7 mouse cellular contexts compared by ENCODE assay signal in genomic region chr14:55438193-55438784, GRCm38 (mm10). TPM values are rescaled to one million over a fixed set of nuclear protein-coding genes. Genes with fewer than 3 reads are reported as not detected.
DNase-seq lines count a peak whose midpoint lies in the region; ATAC-seq and TF ChIP-seq lines count a peak whose summit lies in the region.

No protein-coding gene starts in this region.

- TF ChIP-seq EP300 in ES-Bruce4 (IDR thresholded peaks at IDR 0.05; ENCODE audit: insufficient read depth, low read depth, low read length): no peak
- TF ChIP-seq EP300 in lung, postnatal 0 days (IDR thresholded peaks at IDR 0.05): no peak

- 24% methylated on average over 6 of the region's 6 CpGs for WGBS in lung, postnatal 0 days

- H3K27ac ChIP-seq in ES-Bruce4 (ENCODE audit: insufficient read depth, low read length): no peak overlapping the region
- no peak overlapping the region for H3K27ac ChIP-seq in lung, postnatal 0 days (ENCODE audit: low read length)

- no peak overlapping the region for H3K4me2 ChIP-seq in lung, postnatal 0 days (replicated peaks; ENCODE audit: low read depth, low read length)

- H3K4me1 ChIP-seq in ES-Bruce4 (ENCODE audit: control insufficient read depth, insufficient read depth, low read length): no peaks in the 10 kb centered on the region
- no peaks in the 10 kb centered on the region for H3K4me1 ChIP-seq in lung, postnatal 0 days (ENCODE audit: insufficient read depth, low read depth, low read length)

- no peaks in the 10 kb centered on the region for H3K36me3 ChIP-seq in ES-Bruce4 (ENCODE audit: control insufficient read depth, insufficient read depth, low read length, poor library complexity, severe bottlenecking)
- no peaks in the 10 kb centered on the region for H3K36me3 ChIP-seq in lung, postnatal 0 days (ENCODE audit: insufficient read depth, low read length)

- peak; percentile 55 to 56 for DNase-seq in B cell, adult 2 months
- DNase-seq in c-Kit-positive CD71-positive TER-119-negative erythroid progenitor cells, embryonic 14.5 days (ENCODE audit: low read depth): peak; percentile 34
- DNase-seq in kidney, postnatal 14 days: peak; percentile 60
- DNase-seq in lung, postnatal 0 days (ENCODE audit: low spot score): peak; percentile 59
- DNase-seq in spleen, adult 12 weeks (ENCODE audit: low spot score): peak; percentile 23

- no peak overlapping the region for H3K9ac ChIP-seq in ES-Bruce4 (ENCODE audit: low read depth, poor library complexity, severe bottlenecking)
- no peak overlapping the region for H3K9ac ChIP-seq in lung, postnatal 0 days (replicated peaks; ENCODE audit: low read depth)

- H3K9me3 ChIP-seq in ES-Bruce4 (replicated peaks; ENCODE audit: control insufficient read depth, insufficient read depth, low read length, poor library complexity, severe bottlenecking): no peaks in the 10 kb centered on the region
- H3K9me3 ChIP-seq in lung, postnatal 0 days (ENCODE audit: low read length): no peaks in the 10 kb centered on the region

- peak; percentile 41; the same call in 1 of the 2 replicates for ATAC-seq in frontal cortex, adult (ENCODE audit: low TSS enrichment)
- ATAC-seq in lung, postnatal 0 days: no peak

- TF ChIP-seq CTCF in ES-Bruce4 (IDR thresholded peaks at IDR 0.05; ENCODE audit: low read depth, low read length): peak; percentile 67
- TF ChIP-seq CTCF in lung, postnatal 0 days (IDR thresholded peaks at IDR 0.05): peak; percentile 86

- H3K4me3 ChIP-seq in ES-Bruce4 (ENCODE audit: low read depth, low read length): no peak overlapping the region
- H3K4me3 ChIP-seq in lung, postnatal 0 days (ENCODE audit: low read depth, low read length): no peak overlapping the region

- H3K27me3 ChIP-seq in ES-Bruce4 (ENCODE audit: control insufficient read depth, insufficient read depth, low read length, poor library complexity, severe bottlenecking): no peaks in the 10 kb centered on the region
- H3K27me3 ChIP-seq in lung, postnatal 0 days (replicated peaks; ENCODE audit: insufficient read depth, low read length): no peaks in the 10 kb centered on the region

- TF ChIP-seq POLR2A in ES-Bruce4 (IDR thresholded peaks at IDR 0.05; ENCODE audit: insufficient read depth, low read length): no peak

RNA-seq across cellular contexts. Expression of gene Dhrs4, which starts 40.3 kb away (rescaled TPM):
- 24.8 and 29.6 TPM in 2 replicates for polyA plus RNA-seq in ES-Bruce4 (2011; ENCODE audit: insufficient read depth, insufficient read length, low read depth, missing spikeins)
- polyA plus RNA-seq in lung, postnatal 0 days (2015; fragmentation: Nextera tagmentation; extraction: Ambion mirVana): 54.8 and 57.5 TPM in 2 replicates

RNA-seq across cellular contexts. Expression of gene Carmil3, which starts 52.2 kb away (rescaled TPM):
- polyA plus RNA-seq in ES-Bruce4 (2011; ENCODE audit: insufficient read depth, insufficient read length, low read depth, missing spikeins): 7.5 and 9.9 TPM in 2 replicates
- polyA plus RNA-seq in lung, postnatal 0 days (2015; fragmentation: Nextera tagmentation; extraction: Ambion mirVana): 0.23 and 0.42 TPM in 2 replicates
